21 mouse cellular contexts compared by ENCODE assay signal in genomic region chr9:31840571-31840970, GRCm38 (mm10).
"Had no signal": no experiment of that assay in that cellular context is flagged by ENCODE, and none has a peak within 500 bp of the region (broad histone marks: within the 10 kb centered on the region; RNA-seq: fewer than 3 reads in every experiment).

No protein-coding gene starts in this region.

- H3K4me2 ChIP-seq: kidney, embryonic 15.5 days; limb, embryonic 12.5 days; limb, embryonic 15.5 days; liver, embryonic 11.5 days; lung, embryonic 15.5 days; midbrain, embryonic 13.5 days; neural tube, embryonic 13.5 days had no signal

- H3K9me3 ChIP-seq: kidney, embryonic 15.5 days; limb, embryonic 12.5 days; limb, embryonic 15.5 days; lung, embryonic 15.5 days; midbrain, embryonic 10.5 days; midbrain, embryonic 13.5 days; neural tube, embryonic 13.5 days had no signal

- H3K27ac ChIP-seq: left cerebral cortex, adult 2 months; limb, embryonic 15.5 days; liver, embryonic 14.5 days; midbrain, embryonic 10.5 days; midbrain, embryonic 13.5 days; neural tube, embryonic 13.5 days had no signal

- H3K9ac ChIP-seq: kidney, embryonic 15.5 days; limb, embryonic 12.5 days; limb, embryonic 15.5 days; liver, embryonic 14.5 days; liver, postnatal 0 days; lung, embryonic 15.5 days; midbrain, embryonic 13.5 days; neural tube, embryonic 13.5 days had no signal

- H3K27me3 ChIP-seq: kidney, embryonic 15.5 days; limb, embryonic 12.5 days; limb, embryonic 15.5 days; lung, embryonic 15.5 days; megakaryocyte, embryonic 14.5 days; midbrain, embryonic 13.5 days; neural tube, embryonic 13.5 days had no signal

- ATAC-seq: liver, postnatal 0 days; midbrain, embryonic 13.5 days; midbrain, embryonic 16.5 days had no signal

- H3K4me3 ChIP-seq: kidney, embryonic 15.5 days; left cerebral cortex, adult 2 months; limb, embryonic 12.5 days; limb, embryonic 15.5 days; lung, embryonic 15.5 days; megakaryocyte, embryonic 14.5 days; midbrain, embryonic 10.5 days; midbrain, embryonic 13.5 days; myocyte; neural tube, embryonic 13.5 days had no signal

- DNase-seq: kidney, adult 11 months; kidney, adult 8-10 months; kidney, postnatal 10 days; kidney, postnatal 36 days; layer of hippocampus, postnatal 36 days; liver, postnatal 0 days; retina, postnatal 1 day; right cerebral cortex, postnatal 25 days had no signal

- H3K36me3 ChIP-seq: kidney, embryonic 15.5 days; limb, embryonic 12.5 days; limb, embryonic 15.5 days; lung, embryonic 15.5 days; midbrain, embryonic 10.5 days; midbrain, embryonic 13.5 days; neural tube, embryonic 13.5 days had no signal

- H3K4me1 ChIP-seq: megakaryocyte, embryonic 14.5 days; neural tube, embryonic 13.5 days had no signal
